Comparison of ENCODE assay signal across 8 mouse cellular contexts in the genomic region with DNA sequence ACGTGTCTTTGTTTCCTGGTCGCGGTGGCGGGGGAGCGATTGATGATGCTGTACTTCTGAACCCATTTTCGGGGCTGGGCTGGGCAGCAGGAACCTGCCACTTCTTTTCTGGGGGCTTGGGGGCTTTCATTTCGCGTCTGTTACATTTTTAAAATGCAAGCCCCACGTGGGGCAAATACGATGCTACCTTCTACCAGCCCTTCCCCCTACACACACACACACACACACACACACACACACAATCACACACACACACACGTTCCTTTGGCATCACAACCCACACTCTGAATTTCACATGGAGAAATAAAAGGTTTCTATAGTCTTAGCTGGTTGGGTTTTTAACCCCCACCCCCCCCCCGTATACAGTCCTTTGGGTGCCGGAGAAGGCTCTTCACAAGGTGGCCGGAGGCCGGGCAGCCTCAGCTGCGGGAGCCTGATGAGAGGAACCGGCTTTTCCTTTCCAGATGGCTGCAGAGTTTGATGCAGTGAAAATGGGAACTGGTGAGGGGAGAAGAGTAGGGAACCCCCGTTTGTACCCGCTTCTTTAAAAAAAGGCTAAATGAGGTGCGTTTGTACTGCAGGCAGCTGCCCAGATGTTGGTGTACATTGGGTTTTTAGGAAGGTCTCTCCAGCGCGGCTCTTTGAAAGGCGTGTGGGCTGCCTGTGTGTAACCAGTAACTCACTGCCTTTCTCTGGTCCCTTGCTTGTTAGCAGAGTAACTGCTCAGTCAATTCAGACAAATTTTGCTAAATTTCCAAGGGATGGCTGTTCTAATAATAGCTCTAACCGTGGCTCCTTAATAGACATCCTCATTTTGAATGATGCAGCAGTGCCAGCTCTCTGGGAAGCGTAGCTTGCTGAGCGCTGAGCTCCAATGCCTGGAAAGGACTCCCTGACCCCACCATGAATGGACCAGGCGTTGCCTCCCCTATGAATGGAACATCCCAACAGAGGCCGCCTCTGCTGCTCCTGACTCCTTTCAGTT.
A peak's percentile ranks its signal among the peaks of the same experiment; 100 is the strongest.
DNase-seq lines count a peak whose midpoint lies in the region; ATAC-seq and TF ChIP-seq lines count a peak whose summit lies in the region.

No protein-coding gene starts in this region.

- peak overlapping the region; percentile 74 for H3K4me2 ChIP-seq in myocyte (ENCODE audit: low read depth)

- H3K79me2 ChIP-seq in myocyte (ENCODE audit: control insufficient read depth, insufficient read depth): peaks cover 48% of the 10 kb centered on the region

- DNase-seq in adrenal gland, adult (ENCODE audit: inconsistent age in 2 of 2, low spot score in 1 of 2): peak; percentile 20 to 64
- no peak for DNase-seq in adrenal gland, adult 8-10 months
- peak; percentile 17 to 27 for DNase-seq in adrenal gland, postnatal 36 days
- DNase-seq in limb, embryonic 10.5 days (ENCODE audit: low spot score): peak; percentile 67
- no peak for DNase-seq in thymus, postnatal 0 days (ENCODE audit: low spot score)

- peak; percentile 38 to 39; a peak in 3 of 4 replicates for ATAC-seq in hematopoietic stem cell, adult 5-6 weeks (replicated peaks in 1 of 2; ENCODE audit: insufficient read depth in 1 of 2, low FRiP score in 2 of 2, low TSS enrichment in 1 of 2, low read depth in 1 of 2, poor library complexity in 2 of 2, severe bottlenecking in 2 of 2)

- peak; percentile 77 for TF ChIP-seq POLR2A in embryonic fibroblast, embryonic 13.5 days (IDR thresholded peaks at IDR 0.05; ENCODE audit: low read depth, low read length)
- peak; percentile 54 for TF ChIP-seq POLR2A in myocyte (IDR thresholded peaks at IDR 0.05; ENCODE audit: insufficient read length, low read depth)

- H3K9me3 ChIP-seq in limb, embryonic 10.5 days (replicated peaks): no peaks in the 10 kb centered on the region

- H3K4me3 ChIP-seq in embryonic fibroblast, embryonic 13.5 days (ENCODE audit: insufficient read depth, low read length): peak overlapping the region; percentile 76
- peak overlapping the region; percentile 74 for H3K4me3 ChIP-seq in limb, embryonic 10.5 days
- peak overlapping the region; percentile 70 for H3K4me3 ChIP-seq in myocyte

- under 1% methylated on average over 28 of the region's 28 CpGs for WGBS in limb, embryonic 10.5 days

- H3K36me3 ChIP-seq in limb, embryonic 10.5 days: peaks cover 17% of the 10 kb centered on the region
- peaks cover 6% of the 10 kb centered on the region for H3K36me3 ChIP-seq in myocyte (ENCODE audit: control insufficient read depth, insufficient read depth)

- H3K27me3 ChIP-seq in limb, embryonic 10.5 days (ENCODE audit: low read depth, poor library complexity, severe bottlenecking): no peaks in the 10 kb centered on the region
- H3K27me3 ChIP-seq in myocyte (ENCODE audit: control insufficient read depth, insufficient read depth, insufficient read length): no peaks in the 10 kb centered on the region

- peak overlapping the region; percentile 81 for H3ac ChIP-seq in myocyte (ENCODE audit: control insufficient read depth, insufficient read length)

- peak overlapping the region; percentile 89 for H3K27ac ChIP-seq in embryonic fibroblast, embryonic 13.5 days (ENCODE audit: insufficient read depth, low read length)
- H3K27ac ChIP-seq in limb, embryonic 10.5 days: peak overlapping the region; percentile 98

- peaks cover 15% of the 10 kb centered on the region for H3K4me1 ChIP-seq in embryonic fibroblast, embryonic 13.5 days (ENCODE audit: control insufficient read depth, insufficient read depth, low read length)
- peaks cover 66% of the 10 kb centered on the region for H3K4me1 ChIP-seq in limb, embryonic 10.5 days

- TF ChIP-seq CTCF in embryonic fibroblast, embryonic 13.5 days (IDR thresholded peaks at IDR 0.05; ENCODE audit: borderline replicate concordance, insufficient read depth, low read length): no peak

TF ChIP-seq in myocyte, 11 proteins besides CTCF, POLR2A, EP300 and RAD21:
- TF ChIP-seq USF1 (IDR thresholded peaks at IDR 0.05; ENCODE audit: low read depth) (no peak), POLR2AphosphoS2 (IDR thresholded peaks at IDR 0.05; ENCODE audit: insufficient read length, low read depth) (peak; percentile 31)

Comparison
In these comparisons a context has a peak if more than half of its experiments do, and no peak if none do; other contexts are left out.
1. DNase-seq: peak in adrenal gland, adult (2 of 2), adrenal gland, postnatal 36 days (2 of 2) and limb, embryonic 10.5 days (single experiment); none in adrenal gland, adult 8-10 months (single experiment) and thymus, postnatal 0 days (single experiment).
2. Peak in every context shown above with its lines, with median percentiles within 50 percentile points of each other: H3K4me3 ChIP-seq.